Mouse (Mus musculus) adrenal gland, postnatal 0 days (tissue): ENCODE results near the gene Clock. TPM values are rescaled to one million over a fixed set of nuclear protein-coding genes. Genes with fewer than 3 reads are reported as not detected.

Experiments
- polyA plus RNA-seq: library from polyadenylated mRNA; unstranded; fragments of >200 nt; fragmentation: Nextera tagmentation; extraction: Ambion mirVana; gene quantifications from 2 replicates; pipeline ENCODE4 v1.2.1, GENCODE M21; 2015

Gene Clock
- polyA plus RNA-seq = 5.6 and 10.4 TPM in 2 replicates

DNA sequence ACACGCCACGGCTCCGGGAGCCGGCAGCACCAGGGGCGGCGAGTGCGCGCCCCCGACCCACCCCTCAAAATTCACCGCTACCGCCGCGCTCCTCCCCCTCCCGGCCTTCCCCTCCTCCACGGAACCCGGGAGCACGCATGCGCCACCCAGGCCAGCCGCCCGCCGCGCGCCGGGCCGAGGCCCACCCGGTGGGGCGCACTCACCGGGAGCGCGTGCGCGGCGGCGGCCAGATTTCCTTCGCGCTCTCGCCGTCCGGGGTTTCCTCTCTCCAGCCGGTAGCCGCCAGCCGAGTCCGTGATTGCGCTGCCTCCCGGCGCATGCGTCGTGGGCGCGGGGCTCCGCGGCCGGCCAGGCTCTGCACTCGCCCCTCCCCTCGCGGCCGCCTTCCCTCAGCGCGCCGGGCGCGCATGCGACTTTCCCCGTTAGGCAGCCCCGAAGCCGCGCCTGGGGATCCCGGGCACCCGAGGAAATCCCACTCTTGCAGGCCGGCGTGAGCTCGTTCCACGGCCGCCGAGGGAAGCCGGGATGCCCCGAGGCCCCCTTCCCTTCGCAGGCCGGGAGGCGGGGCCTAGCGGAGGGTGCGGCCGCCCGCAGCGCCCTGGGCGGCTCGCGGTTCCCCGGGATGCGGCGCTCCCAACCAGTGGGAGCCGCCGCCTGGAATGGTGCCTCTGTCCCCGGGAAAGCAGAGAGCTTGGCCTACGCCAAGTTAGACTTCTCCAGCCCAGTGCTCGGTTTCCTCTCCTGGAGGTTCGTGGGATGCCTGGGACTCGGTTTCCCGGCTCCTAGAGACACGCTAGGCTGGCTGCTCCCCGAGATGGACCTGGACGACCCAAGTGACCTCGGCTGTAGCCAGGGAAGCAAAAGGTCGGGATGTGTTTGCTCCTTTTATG is at the start of gene Clock:
TSS of gene Clock (minus strand) at position 341 of the 890 bp plus-strand sequence.

DNA sequence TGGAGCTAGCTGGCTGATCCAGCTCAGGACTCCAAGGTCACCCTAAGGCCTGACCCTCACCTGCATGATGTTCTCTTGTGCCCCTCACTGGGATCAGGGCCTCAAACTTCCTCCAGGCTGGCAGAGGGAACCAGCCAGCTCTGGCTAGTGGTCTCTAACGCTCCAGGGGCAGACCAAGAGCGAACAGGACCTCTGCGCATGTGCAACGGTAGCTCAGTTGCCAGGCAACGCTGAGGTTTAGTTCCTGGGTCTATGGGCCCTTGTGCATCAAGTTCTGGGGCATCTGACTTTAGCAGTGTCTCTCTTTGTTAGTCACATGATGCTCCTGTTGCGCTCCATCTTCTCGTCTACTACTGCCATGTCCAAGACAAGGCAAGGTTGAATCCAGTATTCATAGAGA is 26.4 kb upstream of the Clock start, which contains the start of gene Pdcl2:
TSS of gene Pdcl2 (minus strand) at position 204 of the 400 bp plus-strand sequence.

DNA sequence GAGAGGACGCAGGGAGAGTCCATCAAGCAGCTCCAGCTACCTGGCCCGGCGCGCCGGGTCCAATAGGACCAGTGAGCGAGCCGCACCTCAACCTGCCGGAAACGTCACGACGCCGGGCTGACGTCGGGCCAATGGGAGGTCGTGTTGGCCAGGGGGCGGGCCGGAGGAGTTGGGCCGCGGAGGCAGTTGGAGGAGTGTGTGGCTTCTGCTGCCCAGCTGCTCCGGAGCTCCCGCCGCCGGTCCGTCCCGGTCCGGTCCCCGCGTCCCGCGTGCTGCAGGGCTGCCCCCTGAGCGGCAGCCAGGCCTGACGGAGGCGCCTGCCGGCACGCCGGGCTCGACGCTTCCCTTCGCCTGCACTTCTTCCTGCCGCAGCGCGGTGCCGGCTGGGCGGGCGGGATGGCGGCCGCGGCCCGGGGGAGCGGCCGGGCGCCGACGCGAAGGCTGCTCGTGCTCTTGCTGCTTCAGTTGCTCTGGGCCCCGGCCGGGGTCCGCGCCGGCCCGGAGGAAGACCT is 120.8 kb downstream of the Clock start, which contains the start of gene Tmem165:
TSS of gene Tmem165 (plus strand) at position 131 of the 512 bp plus-strand sequence.

Other genes starting within 250 kb of the Clock start
- gene Srd5a3, start 164.5 kb downstream of the Clock start, polyA plus RNA-seq = 27.6 and 36.7 TPM in 2 replicates
- 104 and 132 TPM in 2 replicates for gene Tmem165, start 120.9 kb downstream of the Clock start, polyA plus RNA-seq
- gene Pdcl2, start 26.4 kb upstream of the Clock start, polyA plus RNA-seq = not detected in 2 replicates
- gene Nmu, start 59.0 kb upstream of the Clock start, polyA plus RNA-seq = 0.36 TPM in 1 of 2 replicates, not detected in the other
- gene Gm7271, start 179.2 kb upstream of the Clock start, polyA plus RNA-seq = not detected in 2 replicates
- gene Exoc1, start 224.5 kb upstream of the Clock start, polyA plus RNA-seq = 17.8 and 26.2 TPM in 2 replicates